Mouse (Mus musculus) erythroblast, embryonic 14.5 days (primary cell): ENCODE results near the gene Rhoh.

Source experiments
- GATA1 ChIP-seq: IDR thresholded peaks from 2 replicates; pipeline ENCODE4 v1.6.1; 2012; ENCODE audit warnings: low read length, inconsistent platforms, mixed read lengths
- TAL1 ChIP-seq: IDR thresholded peaks from 3 replicates; pipeline ENCODE4 v1.6.1; 2012; ENCODE audit warnings: low read length, inconsistent platforms, mixed read lengths

DNA sequence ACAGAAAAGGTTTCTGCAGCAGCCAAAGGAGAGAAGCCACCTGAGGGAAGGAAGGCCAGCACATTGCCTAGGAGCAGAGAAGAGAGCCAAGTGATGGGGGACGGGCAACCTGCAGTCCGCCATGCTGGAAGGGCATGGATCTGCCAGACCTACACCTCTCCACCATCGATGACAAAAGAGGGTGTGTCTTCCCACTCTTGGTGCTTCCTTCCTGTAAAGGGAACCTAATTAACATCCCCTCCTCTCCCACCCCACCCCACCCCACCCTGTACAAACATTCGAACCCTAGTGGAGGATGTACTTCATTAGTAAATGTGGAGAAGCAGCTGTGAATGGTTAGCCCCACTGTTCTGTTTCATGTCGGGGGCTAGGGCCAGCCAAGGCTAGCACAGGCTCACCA, 51.2 kb downstream of the Rhoh start:
- TF ChIP-seq GATA1, result no peak
- no peak for TF ChIP-seq TAL1
